Mouse (Mus musculus) heart, embryonic 16.5 days (tissue): ENCODE data around the gene 2810004N23Rik. TPM values are rescaled to one million over a fixed set of nuclear protein-coding genes. Genes with fewer than 3 reads are reported as not detected.
A peak's percentile ranks its signal among the peaks of the same experiment; 100 is the strongest.

Experiments used
- ATAC-seq: fragments of 200-750 bp; cut with Nextera tagmentation; replicated peaks from 2 replicates; pipeline ENCODE4 v1.8.0; 2017; ENCODE audit warnings: moderate number of reproducible peaks; ENCODE audit not compliant: insufficient read depth, low FRiP score; ENCODE audit errors: extremely low read depth
- H3K27ac ChIP-seq: fragments of 300-500 bp; sonication (generic); 2 replicates; pipeline ENCODE4 v1.5.1; 2014; ENCODE audit warnings: mild to moderate bottlenecking, low read length, control low read depth, moderate library complexity
- H3K27me3 ChIP-seq: fragments of 300-500 bp; sonication (generic); 2 replicates; pipeline ENCODE4 v1.6.1; 2014; ENCODE audit warnings: low read length, mixed read lengths; ENCODE audit not compliant: control insufficient read depth, insufficient read depth
- H3K36me3 ChIP-seq: fragments of 300-500 bp; sonication (generic); 2 replicates; pipeline ENCODE4 v1.6.1; 2014; ENCODE audit not compliant: control insufficient read depth, insufficient read depth
- H3K4me1 ChIP-seq: fragments of 300-500 bp; sonication (generic); 2 replicates; pipeline ENCODE4 v1.6.1; 2014; ENCODE audit warnings: low read length, mixed read lengths; ENCODE audit not compliant: control insufficient read depth, insufficient read depth
- H3K4me2 ChIP-seq: fragments of 300-500 bp; sonication (generic); 2 replicates; pipeline ENCODE4 v1.6.1; 2014; ENCODE audit warnings: low read depth, mild to moderate bottlenecking, control low read depth, low read length
- H3K4me3 ChIP-seq: fragments of 300-500 bp; sonication (generic); 2 replicates; pipeline ENCODE4 v1.5.1; 2014; ENCODE audit warnings: mild to moderate bottlenecking, control low read depth, low read length
- H3K9ac ChIP-seq: fragments of 300-500 bp; sonication (generic); 2 replicates; pipeline ENCODE4 v1.6.1; 2014; ENCODE audit warnings: low read length, control low read depth
- H3K9me3 ChIP-seq: fragments of 300-500 bp; sonication (generic); replicated peaks from 2 replicates; pipeline ENCODE4 v1.6.1; 2016; ENCODE audit warnings: low read length; ENCODE audit not compliant: control insufficient read depth
- WGBS: fragments of 180-500 bp; shearing (Covaris S2); extraction: QIAGEN DNeasy Blood & Tissue Kit; methylation state at CpG from one replicate; pipeline ENCODE4 v1.1.7; 2014; 5-methylcytosine and 5-hydroxymethylcytosine counted together
- polyA plus RNA-seq: library from polyadenylated mRNA; unstranded; fragments of >200 nt; fragmentation: Nextera tagmentation; extraction: Ambion mirVana; gene quantifications from 2 replicates; pipeline ENCODE4 v1.2.1, GENCODE M21; 2015

Gene 2810004N23Rik
- polyA plus RNA-seq, 1 experiment from 2014 or later, result 52.2 TPM

DNA sequence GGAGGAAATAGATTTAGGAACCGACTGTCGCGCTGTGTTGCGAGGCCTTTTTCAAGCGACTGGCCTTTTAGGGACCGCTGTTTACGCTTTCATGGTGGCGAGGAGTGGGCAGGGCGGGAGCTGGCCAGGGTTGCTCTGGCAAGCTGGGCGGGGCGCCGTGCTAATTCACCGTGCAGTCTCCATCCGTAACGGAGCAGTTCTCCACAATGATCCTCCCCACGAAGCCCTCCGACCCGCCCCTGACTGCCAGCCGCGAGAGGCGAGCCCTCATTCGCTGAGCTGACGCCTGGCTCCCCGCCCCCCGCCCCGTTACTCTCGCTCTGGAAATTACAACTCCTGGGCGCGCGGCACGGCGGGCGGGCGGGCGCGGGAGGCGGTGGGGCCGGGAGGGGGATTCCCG, 70.2 kb downstream of the 2810004N23Rik start, which contains the start of gene Trim67:
Trim67 (plus strand) TSS at position 385 of the 400 bp plus-strand sequence.
- ATAC-seq, result peak; percentile 72
- Histone ChIP-seq H3K4me3 (peak within 1 kb of the TSS; percentile 69), H3K4me1 (peaks cover 27% of the 10 kb centered on the region), H3K36me3 (no peaks in the 10 kb centered on the region), H3K27me3 (peaks cover 33% of the 10 kb centered on the region), H3K27ac (no peak within 1 kb of the TSS), H3K9me3 (no peaks in the 10 kb centered on the region), H3K9ac (peak within 1 kb of the TSS; percentile 27), H3K4me2 (peak within 1 kb of the TSS; percentile 100)
- WGBS, result under 1% methylated on average over 39 of the region's 39 CpGs

DNA sequence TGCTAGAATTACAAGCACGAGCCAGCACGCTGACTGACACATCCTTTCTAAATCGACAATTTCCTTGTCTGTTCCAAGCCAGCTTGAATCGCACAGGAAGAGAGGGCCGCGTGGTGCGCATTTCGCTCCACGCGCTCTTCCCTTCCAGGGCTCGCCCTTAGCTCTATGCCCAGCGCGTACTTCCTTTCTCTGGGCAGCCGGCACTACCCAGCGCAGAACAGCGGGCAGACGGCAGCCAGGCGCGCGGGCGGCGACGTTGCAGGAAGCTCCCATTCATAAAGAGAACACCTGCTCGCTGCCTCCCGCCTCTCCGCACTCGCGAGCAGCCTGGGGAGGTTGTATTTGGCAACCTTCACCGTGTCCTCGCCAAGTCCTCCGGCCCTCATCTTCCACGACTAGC, 70.7 kb downstream of the 2810004N23Rik start:
- H3K4me2 ChIP-seq, result peak overlapping the region; percentile 100
- H3K36me3 ChIP-seq, result no peaks in the 10 kb centered on the region
- peaks cover 32% of the 10 kb centered on the region for H3K27me3 ChIP-seq
- H3K9ac ChIP-seq, result peak overlapping the region; percentile 27; the same call in 1 of the 2 replicates
- peaks cover 27% of the 10 kb centered on the region for H3K4me1 ChIP-seq
- peak overlapping the region; percentile 69 for H3K4me3 ChIP-seq
- no peak overlapping the region for H3K27ac ChIP-seq
- WGBS, result 1% methylated on average over 32 of the region's 32 CpGs
- H3K9me3 ChIP-seq, result no peaks in the 10 kb centered on the region
- no peak for ATAC-seq

DNA sequence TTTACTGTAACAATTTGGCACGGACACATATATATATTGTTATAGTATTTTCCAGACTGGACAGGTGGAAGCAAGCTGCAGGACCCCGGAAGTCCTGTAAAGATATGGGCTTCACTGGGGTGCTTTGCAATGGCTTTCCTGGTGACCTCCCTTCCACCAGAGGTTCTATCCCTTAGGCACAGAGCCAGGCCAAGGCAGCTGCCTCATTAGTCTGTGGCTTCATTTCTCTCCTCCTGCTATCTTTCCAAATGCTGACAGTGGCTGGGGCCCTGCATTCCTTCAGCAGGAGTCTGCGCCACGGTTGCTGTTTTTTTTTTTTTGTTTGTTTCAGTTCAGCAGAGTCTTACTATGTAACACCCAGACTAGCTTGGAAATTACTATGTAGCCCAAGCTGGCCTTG, 71.2 kb downstream of the 2810004N23Rik start:
- Histone ChIP-seq H3K27me3 (peaks cover 30% of the 10 kb centered on the region), H3K9me3 (no peaks in the 10 kb centered on the region), H3K9ac (no peak overlapping the region), H3K4me1 (peaks cover 27% of the 10 kb centered on the region), H3K27ac (no peak overlapping the region), H3K4me3 (peak overlapping the region; percentile 69), H3K4me2 (peak overlapping the region; percentile 100), H3K36me3 (no peaks in the 10 kb centered on the region)
- no peak for ATAC-seq
- 38% methylated on average over 4 of the region's 4 CpGs for WGBS

DNA sequence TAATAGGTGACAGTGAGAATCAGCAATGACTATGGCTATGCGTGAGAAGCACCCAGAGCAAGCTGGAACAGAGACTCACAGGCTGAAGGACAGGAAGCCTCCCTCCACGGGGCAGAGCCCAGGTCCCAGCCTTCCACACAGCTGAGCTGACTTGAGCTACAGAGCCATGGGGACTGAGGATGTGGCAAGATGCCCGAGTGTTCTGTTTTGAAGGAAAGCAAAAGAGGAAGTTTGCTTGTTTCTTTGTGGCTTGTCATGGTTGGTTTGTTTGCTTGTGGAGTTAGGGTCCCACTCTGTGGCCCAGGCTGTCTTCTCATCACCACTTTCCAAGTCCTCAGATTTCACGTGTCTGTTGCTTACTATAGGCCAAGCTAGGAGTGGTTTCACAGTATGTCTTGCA, 72.2 kb downstream of the 2810004N23Rik start:
- WGBS, result 58% methylated on average over 4 of the region's 4 CpGs
- H3K9me3 ChIP-seq, result no peaks in the 10 kb centered on the region
- no peak for ATAC-seq
- peaks cover 24% of the 10 kb centered on the region for H3K27me3 ChIP-seq
- H3K4me2 ChIP-seq, result no peak overlapping the region
- no peak overlapping the region for H3K4me3 ChIP-seq
- H3K9ac ChIP-seq, result no peak overlapping the region
- no peaks in the 10 kb centered on the region for H3K36me3 ChIP-seq
- peaks cover 27% of the 10 kb centered on the region for H3K4me1 ChIP-seq
- no peak overlapping the region for H3K27ac ChIP-seq

Other genes starting within 250 kb of the 2810004N23Rik start
- gene 2310022B05Rik, start 199.8 kb downstream of the 2810004N23Rik start, polyA plus RNA-seq, result 39.3 and 47.7 TPM in 2 replicates
- 27.5 and 28.2 TPM in 2 replicates for gene Ttc13, start 141.1 kb downstream of the 2810004N23Rik start, polyA plus RNA-seq
- gene Arv1, start 141.0 kb downstream of the 2810004N23Rik start, polyA plus RNA-seq, result 15.8 and 16.0 TPM in 2 replicates
- gene Fam89a, start 111.3 kb downstream of the 2810004N23Rik start, polyA plus RNA-seq, result 1.6 and 1.9 TPM in 2 replicates
- gene Trim67, start 70.0 kb downstream of the 2810004N23Rik start, polyA plus RNA-seq, result 0.14 and 0.17 TPM in 2 replicates
- 120 and 129 TPM in 2 replicates for gene Gnpat, start 87 bp downstream of the 2810004N23Rik start, polyA plus RNA-seq
- 6.9 and 7.3 TPM in 2 replicates for gene Exoc8, start 34.6 kb upstream of the 2810004N23Rik start, polyA plus RNA-seq
- 8.3 and 8.5 TPM in 2 replicates for gene Sprtn, start 34.8 kb upstream of the 2810004N23Rik start, polyA plus RNA-seq
- 17.8 and 19.5 TPM in 2 replicates for gene Egln1, start 86.2 kb upstream of the 2810004N23Rik start, polyA plus RNA-seq
- 91.8 and 98.2 TPM in 2 replicates for gene Tsnax, start 149.9 kb upstream of the 2810004N23Rik start, polyA plus RNA-seq
- gene Disc1, start 191.1 kb upstream of the 2810004N23Rik start, polyA plus RNA-seq, result 2.3 TPM in 2 replicates